In the genomic region with DNA sequence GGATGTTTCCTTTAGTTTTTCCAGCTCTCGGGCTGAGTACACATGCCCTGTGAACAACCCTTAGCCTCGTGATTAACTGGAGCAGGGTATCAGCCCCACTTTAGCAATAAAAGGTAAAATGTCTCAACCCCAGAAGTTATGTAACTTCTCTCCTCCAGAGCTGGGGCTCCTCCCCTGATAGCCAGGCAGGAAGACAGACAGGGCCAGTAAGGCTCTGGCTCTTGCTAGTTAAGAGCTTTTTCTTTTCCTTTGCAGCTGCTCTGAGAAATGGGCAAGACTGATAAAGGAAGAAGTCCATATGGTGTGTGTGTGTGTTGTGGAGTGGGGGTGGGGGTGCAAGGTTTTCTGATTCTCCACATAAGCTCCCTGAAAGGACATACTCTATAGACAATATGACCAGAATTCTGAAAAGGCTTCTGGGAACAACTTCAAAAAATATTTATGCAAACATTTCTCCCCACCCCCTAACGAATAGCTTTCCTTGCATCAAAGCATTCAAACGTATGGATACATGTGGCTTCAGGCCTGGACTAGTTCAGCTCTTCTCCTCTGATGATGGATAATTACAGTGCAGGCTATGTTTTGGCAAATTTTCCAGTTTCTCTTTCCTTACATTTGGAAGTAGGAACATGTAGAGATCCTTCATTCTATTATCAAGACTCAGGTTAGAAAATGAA, we compare ENCODE assay signal across 11 mouse cellular contexts. TPM values are rescaled to one million over a fixed set of nuclear protein-coding genes. Genes with fewer than 3 reads are reported as not detected.
DNase-seq lines count a peak whose midpoint lies in the region; ATAC-seq and TF ChIP-seq lines count a peak whose summit lies in the region.
"Had no signal": no experiment of that assay in that cellular context is flagged by ENCODE, and none has a peak within 500 bp of the region (broad histone marks: within the 10 kb centered on the region; RNA-seq: fewer than 3 reads in every experiment).

No protein-coding gene starts in this region.

- no peak overlapping the region for H3K4me2 ChIP-seq in lung, embryonic 15.5 days
- H3K4me2 ChIP-seq in midbrain, postnatal 0 days (ENCODE audit: low read depth, low read length, poor library complexity, severe bottlenecking), result no peak overlapping the region
- no peak overlapping the region for H3K4me2 ChIP-seq in hindbrain, embryonic 14.5 days (replicated peaks)
- H3K4me2 ChIP-seq: midbrain, embryonic 12.5 days had no signal

- no peak overlapping the region for H3K9ac ChIP-seq in lung, embryonic 15.5 days
- H3K9ac ChIP-seq in midbrain, postnatal 0 days (replicated peaks; ENCODE audit: low read length, poor library complexity, severe bottlenecking), result no peak overlapping the region
- H3K9ac ChIP-seq in hindbrain, embryonic 14.5 days, result no peak overlapping the region
- H3K9ac ChIP-seq: midbrain, embryonic 12.5 days had no signal

- peak overlapping the region; percentile 87 for H3K27ac ChIP-seq in lung, embryonic 15.5 days
- H3K27ac ChIP-seq in midbrain, postnatal 0 days (ENCODE audit: low read depth, low read length), result no peak overlapping the region
- H3K27ac ChIP-seq in hindbrain, embryonic 14.5 days, result no peak overlapping the region
- H3K27ac ChIP-seq: heart, adult 2 months; midbrain, embryonic 12.5 days had no signal

- no peaks in the 10 kb centered on the region for H3K9me3 ChIP-seq in lung, embryonic 15.5 days
- H3K9me3 ChIP-seq in midbrain, postnatal 0 days (ENCODE audit: low read length), result no peaks in the 10 kb centered on the region
- no peaks in the 10 kb centered on the region for H3K9me3 ChIP-seq in hindbrain, embryonic 14.5 days (ENCODE audit: control insufficient read depth, low read length)
- H3K9me3 ChIP-seq: midbrain, embryonic 12.5 days had no signal

- ATAC-seq in lung, embryonic 15.5 days (ENCODE audit: borderline replicate concordance, extremely low read depth, low FRiP score, low TSS enrichment), result peak; percentile 87
- no peak for ATAC-seq in midbrain, postnatal 0 days (ENCODE audit: low FRiP score)
- no peak for ATAC-seq in hindbrain, embryonic 14.5 days (ENCODE audit: low FRiP score)

- H3K36me3 ChIP-seq in lung, embryonic 15.5 days, result peaks cover 14% of the 10 kb centered on the region; the same call in 1 of the 2 replicates
- no peaks in the 10 kb centered on the region; the same call in 1 of the 2 replicates for H3K36me3 ChIP-seq in midbrain, postnatal 0 days (ENCODE audit: insufficient read depth, low read length)
- H3K36me3 ChIP-seq in hindbrain, embryonic 14.5 days (replicated peaks; ENCODE audit: control insufficient read depth, insufficient read depth), result 0 out of 2 replicates have a peak, but pooled peaks cover 5% of the 10 kb centered on the region
- H3K36me3 ChIP-seq: midbrain, embryonic 12.5 days had no signal

- peaks cover 16% of the 10 kb centered on the region; the same call in 1 of the 2 replicates for H3K4me1 ChIP-seq in lung, embryonic 15.5 days
- H3K4me1 ChIP-seq in midbrain, postnatal 0 days (ENCODE audit: insufficient read depth, low read length), result no peaks in the 10 kb centered on the region
- no peaks in the 10 kb centered on the region for H3K4me1 ChIP-seq in hindbrain, embryonic 14.5 days (replicated peaks; ENCODE audit: control insufficient read depth, insufficient read depth, low read length)
- H3K4me1 ChIP-seq: midbrain, embryonic 12.5 days had no signal

- WGBS in lung, embryonic 15.5 days, result 19% methylated on average over 4 of the region's 4 CpGs
- 75% methylated on average over 4 of the region's 4 CpGs for WGBS in midbrain, postnatal 0 days
- 83% methylated on average over 4 of the region's 4 CpGs for WGBS in hindbrain, embryonic 14.5 days

- peak; percentile 16 for DNase-seq in adrenal gland, adult 2 months
- no peak for DNase-seq in adrenal gland, postnatal 36 days
- peak; percentile 22 to 32 for DNase-seq in right cerebral cortex, adult 2 months (ENCODE audit: low spot score in 2 of 2)
- no peak for DNase-seq in right cerebral cortex, postnatal 25 days
- no peak for DNase-seq in midbrain, postnatal 0 days (ENCODE audit: low spot score)
- no peak for DNase-seq in hindbrain, embryonic 14.5 days (ENCODE audit: low spot score)
- no peak for DNase-seq in Muller cell, postnatal 12 days (ENCODE audit: inconsistent ontology term)
- DNase-seq: thymus, adult 18-20 months had no signal

- no peak for TF ChIP-seq CTCF in midbrain, postnatal 0 days (IDR thresholded peaks at IDR 0.05)

- H3K4me3 ChIP-seq in lung, embryonic 15.5 days, result no peak overlapping the region
- H3K4me3 ChIP-seq in midbrain, postnatal 0 days (ENCODE audit: low read depth, low read length), result no peak overlapping the region
- no peak overlapping the region for H3K4me3 ChIP-seq in hindbrain, embryonic 14.5 days (replicated peaks; ENCODE audit: low read length)
- H3K4me3 ChIP-seq: heart, adult 2 months; midbrain, embryonic 12.5 days had no signal

- no peaks in the 10 kb centered on the region for H3K27me3 ChIP-seq in lung, embryonic 15.5 days
- H3K27me3 ChIP-seq in midbrain, postnatal 0 days (ENCODE audit: insufficient read depth, low read length), result no peaks in the 10 kb centered on the region
- no peaks in the 10 kb centered on the region for H3K27me3 ChIP-seq in hindbrain, embryonic 14.5 days (ENCODE audit: control insufficient read depth, insufficient read depth, low read length)
- H3K27me3 ChIP-seq: midbrain, embryonic 12.5 days had no signal

RNA-seq across cellular contexts. Expression of gene Dennd2d, which starts 14.0 kb away (rescaled TPM):
- total RNA-seq in adrenal gland, adult 2 months (2021), result 1 to 10 TPM; 3.2 to 4.3 TPM
- polyA plus RNA-seq in adrenal gland, adult 2 months (2012; rRNA removed), result 1.5 and 1.8 TPM in 2 replicates
- 1 to 10 TPM; 2.5 to 4.8 TPM for total RNA-seq in adrenal gland, postnatal 36 days (2021)
- polyA plus RNA-seq in lung, embryonic 15.5 days (2015; fragmentation: Nextera tagmentation; extraction: Ambion mirVana), result 11.4 and 13.0 TPM in 2 replicates
- 1.2 and 1.4 TPM in 2 replicates for total RNA-seq in midbrain, postnatal 0 days (2014; rRNA removed)
- polyA plus RNA-seq in midbrain, postnatal 0 days (2015; fragmentation: Nextera tagmentation; extraction: Ambion mirVana), result 0.91 and 0.93 TPM in 2 replicates
- 0.58 and 1.1 TPM in 2 replicates for polyA plus RNA-seq in hindbrain, embryonic 14.5 days (2014; fragmentation: Nextera tagmentation; extraction: Ambion mirVana)

RNA-seq across cellular contexts. Expression of gene Dram2, which starts 51.4 kb away (rescaled TPM):
- total RNA-seq in adrenal gland, adult 2 months (2021), result 10 to 100 TPM; 91.8 to 98.6 TPM
- 8.3 and 9.5 TPM in 2 replicates for polyA plus RNA-seq in adrenal gland, adult 2 months (2012; rRNA removed)
- 100 to 1,000 TPM in 1 of 2 experiments, 10 to 100 TPM in 1; 70.8 to 116 TPM for total RNA-seq in adrenal gland, postnatal 36 days (2021)
- polyA plus RNA-seq in lung, embryonic 15.5 days (2015; fragmentation: Nextera tagmentation; extraction: Ambion mirVana), result 72.5 and 78.0 TPM in 2 replicates
- total RNA-seq in midbrain, postnatal 0 days (2014; rRNA removed), result 37.2 and 64.8 TPM in 2 replicates
- 64.6 and 67.3 TPM in 2 replicates for polyA plus RNA-seq in midbrain, postnatal 0 days (2015; fragmentation: Nextera tagmentation; extraction: Ambion mirVana)
- 72.5 and 74.7 TPM in 2 replicates for polyA plus RNA-seq in hindbrain, embryonic 14.5 days (2014; fragmentation: Nextera tagmentation; extraction: Ambion mirVana)

RNA-seq across cellular contexts. Expression of gene Cept1, which starts 51.4 kb away (rescaled TPM):
- 10 to 100 TPM; 42.2 to 44.4 TPM for total RNA-seq in adrenal gland, adult 2 months (2021)
- 3.6 and 4.9 TPM in 2 replicates for polyA plus RNA-seq in adrenal gland, adult 2 months (2012; rRNA removed)
- 10 to 100 TPM; 37.2 to 37.7 TPM for total RNA-seq in adrenal gland, postnatal 36 days (2021)
- 63.4 and 73.5 TPM in 2 replicates for polyA plus RNA-seq in lung, embryonic 15.5 days (2015; fragmentation: Nextera tagmentation; extraction: Ambion mirVana)
- total RNA-seq in midbrain, postnatal 0 days (2014; rRNA removed), result 49.4 and 57.5 TPM in 2 replicates
- 36.6 and 43.0 TPM in 2 replicates for polyA plus RNA-seq in midbrain, postnatal 0 days (2015; fragmentation: Nextera tagmentation; extraction: Ambion mirVana)
- 45.4 and 57.6 TPM in 2 replicates for polyA plus RNA-seq in hindbrain, embryonic 14.5 days (2014; fragmentation: Nextera tagmentation; extraction: Ambion mirVana)

Comparison
In these comparisons a context has a peak if more than half of its experiments do, and no peak if none do; other contexts are left out.
1. DNase-seq: peak in adrenal gland, adult 2 months (single experiment) and right cerebral cortex, adult 2 months (2 of 2); none in adrenal gland, postnatal 36 days (0 of 2), right cerebral cortex, postnatal 25 days (single experiment), midbrain, postnatal 0 days (single experiment), hindbrain, embryonic 14.5 days (single experiment) and Muller cell, postnatal 12 days (single experiment).